Mouse (Mus musculus) erythroblast, embryonic 14.5 days (primary cell): ENCODE measurements at regions not wholly inside any gene's neighbourhood (a gene's known extent, or its start where the extent isn't known, plus 50 kb on each side); places are given as distances from the start of the nearest gene placed in this dataset.

ENCODE experiments used
- H3K27me3 ChIP-seq: 2 replicates; pipeline ENCODE4 v1.6.1; 2012; ENCODE audit warnings: inconsistent platforms; ENCODE audit not compliant: control insufficient read depth
- H3K36me3 ChIP-seq: 2 replicates; pipeline ENCODE4 v1.6.1; 2012; ENCODE audit warnings: mild to moderate bottlenecking, inconsistent platforms; ENCODE audit not compliant: control insufficient read depth
- H3K4me1 ChIP-seq: 2 replicates; pipeline ENCODE4 v1.6.1; 2012; ENCODE audit warnings: inconsistent platforms; ENCODE audit not compliant: control insufficient read depth
- H3K4me3 ChIP-seq: replicated peaks from 2 replicates; pipeline ENCODE3; 2012; ENCODE audit warnings: moderate library complexity, mild to moderate bottlenecking, inconsistent platforms
- H3K9me3 ChIP-seq: 2 replicates; pipeline ENCODE4 v1.6.1; 2012; ENCODE audit warnings: low read length, inconsistent platforms, mixed read lengths; ENCODE audit not compliant: control insufficient read depth
- GATA1 ChIP-seq: IDR thresholded peaks from 2 replicates; pipeline ENCODE4 v1.6.1; 2012; ENCODE audit warnings: low read length, inconsistent platforms, mixed read lengths
- TAL1 ChIP-seq: IDR thresholded peaks from 3 replicates; pipeline ENCODE4 v1.6.1; 2012; ENCODE audit warnings: low read length, inconsistent platforms, mixed read lengths

- Histone ChIP-seq H3K4me1 (no peaks in the 10 kb centered on the region), H3K27me3 (no peaks in the 10 kb centered on the region), H3K9me3 (no peaks in the 10 kb centered on the region), H3K36me3 (no peaks in the 10 kb centered on the region), H3K4me3 (no peak overlapping the region)
- no peak for TF ChIP-seq GATA1
- no peak for TF ChIP-seq TAL1
Measured at GRCm38 (mm10) chr2:61110591-61110990, 147.6 kb upstream of the Rbms1 start.

GRCm38 (mm10) chr2:61109564-61109963, 146.6 kb upstream of the Rbms1 start:
- no peak for TF ChIP-seq TAL1
- no peak for TF ChIP-seq GATA1
- Histone ChIP-seq H3K27me3 (no peaks in the 10 kb centered on the region), H3K4me3 (no peak overlapping the region), H3K4me1 (no peaks in the 10 kb centered on the region), H3K36me3 (no peaks in the 10 kb centered on the region), H3K9me3 (no peaks in the 10 kb centered on the region)

DNA sequence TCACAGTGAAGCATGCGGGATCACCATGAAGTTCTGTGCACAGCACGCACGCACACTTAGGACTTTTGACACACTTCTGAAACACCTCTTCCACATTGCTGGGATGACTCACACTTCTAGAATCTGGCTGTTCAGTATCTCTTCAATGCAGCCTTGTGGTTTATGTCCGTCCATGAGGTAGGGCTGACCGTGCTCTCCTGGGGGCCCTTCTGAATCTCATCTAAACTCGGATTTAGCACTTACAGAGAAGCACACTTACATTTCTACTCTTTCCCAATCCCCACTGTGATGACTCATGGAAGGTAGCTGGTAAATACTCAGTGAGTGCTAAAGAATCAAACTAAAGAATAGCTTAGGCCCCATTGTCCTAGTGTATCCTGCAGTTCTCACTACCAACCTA, 142.2 kb upstream of the Rbms1 start:
- H3K9me3 ChIP-seq, result no peaks in the 10 kb centered on the region
- no peaks in the 10 kb centered on the region for H3K4me1 ChIP-seq
- H3K4me3 ChIP-seq, result no peak overlapping the region
- no peaks in the 10 kb centered on the region for H3K36me3 ChIP-seq
- no peaks in the 10 kb centered on the region for H3K27me3 ChIP-seq
- TF ChIP-seq GATA1 (no peak), TAL1 (no peak)

- no peaks in the 10 kb centered on the region for H3K36me3 ChIP-seq
Measured at GRCm38 (mm10) chr2:61100854-61101253, 137.9 kb upstream of the Rbms1 start.

DNA sequence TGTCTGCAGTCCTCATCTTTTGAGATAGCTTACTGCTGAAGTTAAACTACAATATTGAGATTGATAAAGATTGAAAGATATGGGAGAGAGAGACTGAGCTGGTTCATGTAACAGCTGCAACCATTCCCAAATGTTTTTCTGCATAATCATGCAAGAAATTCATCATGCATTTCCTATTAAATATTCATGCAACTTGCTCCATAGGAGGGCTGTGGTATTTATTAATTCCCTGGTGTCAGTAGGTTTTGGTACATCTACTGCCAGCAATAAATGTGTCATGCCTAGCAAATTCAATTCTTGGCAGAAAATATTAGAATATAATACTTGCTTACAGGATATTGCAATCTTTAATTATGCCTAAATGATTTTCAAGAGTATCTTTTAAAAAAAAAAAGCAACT, 125.5 kb upstream of the Rbms1 start:
- no peak for TF ChIP-seq TAL1
- Histone ChIP-seq H3K27me3 (no peaks in the 10 kb centered on the region), H3K9me3 (no peaks in the 10 kb centered on the region), H3K36me3 (no peaks in the 10 kb centered on the region), H3K4me3 (no peak overlapping the region), H3K4me1 (no peaks in the 10 kb centered on the region)

More at GRCm38 (mm10) chr2:61100854-61101253, 137.9 kb upstream of the Rbms1 start:
- no peak overlapping the region for H3K4me3 ChIP-seq
- H3K4me1 ChIP-seq, result no peaks in the 10 kb centered on the region
- H3K9me3 ChIP-seq, result no peaks in the 10 kb centered on the region
- no peaks in the 10 kb centered on the region for H3K27me3 ChIP-seq
- no peak for TF ChIP-seq TAL1
- TF ChIP-seq GATA1, result no peak

DNA sequence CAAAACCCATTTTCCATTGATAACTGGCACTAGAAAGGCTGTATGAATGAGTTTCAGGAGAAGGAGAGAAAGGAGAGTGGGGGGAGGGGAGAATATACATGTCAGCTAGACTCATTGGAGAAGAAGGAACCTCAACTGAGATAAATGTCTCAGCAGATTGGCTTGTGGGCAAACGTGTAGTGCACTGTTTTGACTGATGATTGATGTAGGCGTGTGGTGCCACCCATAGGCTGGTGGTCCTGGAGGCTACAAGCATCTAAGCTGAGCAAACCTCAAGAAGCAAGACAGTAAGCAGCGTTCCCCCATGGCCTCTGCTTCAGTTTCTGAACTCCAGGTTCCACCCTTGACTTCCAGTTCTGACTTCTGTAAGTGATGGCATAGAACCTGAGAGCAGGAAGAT, 121.8 kb upstream of the Rbms1 start:
- Histone ChIP-seq H3K9me3 (no peaks in the 10 kb centered on the region), H3K36me3 (no peaks in the 10 kb centered on the region), H3K4me3 (no peak overlapping the region), H3K27me3 (no peaks in the 10 kb centered on the region), H3K4me1 (no peaks in the 10 kb centered on the region)
- TF ChIP-seq TAL1, result no peak
- no peak for TF ChIP-seq GATA1

DNA sequence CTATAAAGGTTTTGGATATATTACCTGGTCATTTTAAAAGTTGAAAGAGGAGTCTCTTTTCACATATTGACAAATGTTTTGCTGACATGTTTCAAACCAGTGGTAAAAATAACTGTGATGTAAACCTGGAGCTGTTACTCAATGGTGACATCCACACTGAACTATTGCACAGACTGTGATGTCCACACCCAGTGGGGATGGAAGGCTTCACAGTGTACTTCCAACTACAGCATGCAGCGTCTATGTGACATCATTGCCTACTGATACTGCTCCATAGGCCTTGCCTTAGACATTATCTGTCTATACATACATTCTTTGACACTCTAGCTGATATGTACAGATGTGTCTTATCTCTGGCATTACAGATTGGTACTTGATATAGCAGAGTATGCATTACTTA, 120.1 kb upstream of the Rbms1 start:
- Histone ChIP-seq H3K36me3 (no peaks in the 10 kb centered on the region), H3K27me3 (no peaks in the 10 kb centered on the region), H3K9me3 (no peaks in the 10 kb centered on the region), H3K4me3 (no peak overlapping the region), H3K4me1 (no peaks in the 10 kb centered on the region)
- TF ChIP-seq GATA1, result no peak
- TF ChIP-seq TAL1, result no peak

DNA sequence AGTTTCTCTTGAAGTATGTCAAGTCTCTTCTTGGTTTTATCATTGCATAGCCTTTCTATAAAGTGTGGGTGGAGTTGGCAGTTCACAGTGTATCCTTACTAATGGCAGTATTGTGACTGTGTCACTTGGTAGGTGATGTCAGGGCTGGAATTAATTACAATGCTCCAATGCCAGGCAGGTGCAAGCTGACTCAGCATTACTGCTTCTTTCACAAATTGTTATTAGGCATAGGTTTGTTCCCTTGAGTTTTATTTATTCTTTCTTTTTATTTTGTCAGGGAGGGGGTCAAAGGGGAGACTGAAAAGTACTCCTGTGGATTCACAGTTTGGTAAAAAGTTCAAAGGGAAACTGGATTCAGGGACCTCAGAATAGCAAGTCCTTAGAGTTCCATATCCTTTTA, 119.6 kb upstream of the Rbms1 start:
- no peak for TF ChIP-seq GATA1
- no peak for TF ChIP-seq TAL1
- Histone ChIP-seq H3K4me1 (no peaks in the 10 kb centered on the region), H3K4me3 (no peak overlapping the region), H3K27me3 (no peaks in the 10 kb centered on the region), H3K36me3 (no peaks in the 10 kb centered on the region), H3K9me3 (no peaks in the 10 kb centered on the region)

DNA sequence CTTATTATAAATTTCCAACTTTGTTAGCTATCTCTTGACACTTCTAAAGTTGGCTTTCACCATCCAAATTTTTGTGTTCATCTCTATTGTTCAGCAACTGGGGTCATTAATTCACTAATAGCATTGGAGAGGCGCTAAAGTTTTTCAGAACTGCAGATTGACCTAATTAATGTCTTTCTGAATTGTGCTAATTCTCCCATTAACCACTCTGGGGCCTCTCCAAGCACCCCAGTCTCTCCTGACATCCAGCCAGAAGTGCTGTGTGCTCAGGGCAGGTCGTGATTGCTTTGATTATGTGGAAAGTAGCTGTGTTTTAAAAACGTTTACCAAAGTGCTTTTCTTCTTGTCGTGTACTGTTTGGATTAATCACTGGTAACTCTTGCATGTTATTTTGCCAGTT, 117.0 kb upstream of the Rbms1 start:
- Histone ChIP-seq H3K4me1 (no peaks in the 10 kb centered on the region), H3K9me3 (no peaks in the 10 kb centered on the region), H3K36me3 (no peaks in the 10 kb centered on the region), H3K4me3 (no peak overlapping the region), H3K27me3 (no peaks in the 10 kb centered on the region)
- TF ChIP-seq GATA1, result no peak
- no peak for TF ChIP-seq TAL1

DNA sequence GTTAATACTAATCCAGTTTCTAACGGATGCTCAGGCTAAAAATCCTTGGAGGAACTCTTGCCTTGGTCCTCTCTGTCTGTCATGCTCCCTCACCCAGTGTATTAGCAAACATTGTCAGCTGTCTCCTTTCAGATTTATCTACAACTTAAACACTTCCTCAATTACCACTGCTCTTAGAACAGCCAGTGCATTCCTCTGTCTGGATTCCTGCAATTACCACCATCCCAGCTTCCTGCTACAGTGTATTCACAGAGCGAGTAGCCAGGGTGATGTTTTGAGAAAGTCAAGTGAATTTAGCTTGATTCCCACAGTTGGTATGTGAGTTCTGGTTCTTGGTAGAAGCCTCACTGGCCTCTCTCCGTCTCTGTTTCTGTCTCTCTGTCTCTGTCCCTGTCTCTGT, 108.0 kb upstream of the Rbms1 start:
- H3K9me3 ChIP-seq, result no peaks in the 10 kb centered on the region
- no peaks in the 10 kb centered on the region for H3K4me1 ChIP-seq
- H3K27me3 ChIP-seq, result no peaks in the 10 kb centered on the region
- H3K4me3 ChIP-seq, result no peak overlapping the region
- no peaks in the 10 kb centered on the region for H3K36me3 ChIP-seq
- TF ChIP-seq GATA1, result no peak
- TF ChIP-seq TAL1, result no peak
